22 mouse cellular contexts compared by ENCODE assay signal in genomic region chr2:70809921-70810320, GRCm38 (mm10). TPM values are rescaled to one million over a fixed set of nuclear protein-coding genes. Genes with fewer than 3 reads are reported as not detected.
DNase-seq lines count a peak whose midpoint lies in the region; ATAC-seq and TF ChIP-seq lines count a peak whose summit lies in the region.
"Had no signal": no experiment of that assay in that cellular context is flagged by ENCODE, and none has a peak within 500 bp of the region (broad histone marks: within the 10 kb centered on the region; RNA-seq: fewer than 3 reads in every experiment).

No protein-coding gene starts in this region.

- 83% methylated on average over 3 of the region's 3 CpGs for WGBS in liver, postnatal 0 days (ENCODE audit: insufficient replicate concordance)
- 69% methylated on average over 3 of the region's 3 CpGs for WGBS in intestine, postnatal 0 days

- H3K36me3 ChIP-seq in ES-Bruce4 (ENCODE audit: control insufficient read depth, insufficient read depth, low read length, poor library complexity, severe bottlenecking) = no peaks in the 10 kb centered on the region
- no peaks in the 10 kb centered on the region; the same call in 1 of the 2 replicates for H3K36me3 ChIP-seq in liver, postnatal 0 days (replicated peaks; ENCODE audit: insufficient read depth, low read length)
- no peaks in the 10 kb centered on the region for H3K36me3 ChIP-seq in intestine, postnatal 0 days (ENCODE audit: control insufficient read depth, insufficient read depth)

- no peak overlapping the region for H3K9ac ChIP-seq in ES-Bruce4 (ENCODE audit: low read depth, poor library complexity, severe bottlenecking)
- H3K9ac ChIP-seq in liver, postnatal 0 days (replicated peaks) = no peak overlapping the region
- no peak overlapping the region for H3K9ac ChIP-seq in intestine, postnatal 0 days (ENCODE audit: low read depth, low read length)
- H3K9ac ChIP-seq: embryonic facial prominence, embryonic 15.5 days; heart, embryonic 15.5 days; hindbrain, embryonic 13.5 days had no signal

- H3K4me2 ChIP-seq in liver, postnatal 0 days (ENCODE audit: low read depth, low read length) = no peak overlapping the region
- no peak overlapping the region for H3K4me2 ChIP-seq in intestine, postnatal 0 days (replicated peaks; ENCODE audit: low read depth)
- H3K4me2 ChIP-seq: embryonic facial prominence, embryonic 15.5 days; heart, embryonic 11.5 days; heart, embryonic 15.5 days; hindbrain, embryonic 13.5 days had no signal

- no peak for TF ChIP-seq CTCF in ES-Bruce4 (IDR thresholded peaks at IDR 0.05; ENCODE audit: low read depth, low read length)
- TF ChIP-seq CTCF in liver, postnatal 0 days (IDR thresholded peaks at IDR 0.05; ENCODE audit: low read depth) = no peak
- no peak for TF ChIP-seq CTCF in intestine, postnatal 0 days (IDR thresholded peaks at IDR 0.05; ENCODE audit: low read depth)

- no peaks in the 10 kb centered on the region for H3K27me3 ChIP-seq in ES-Bruce4 (ENCODE audit: control insufficient read depth, insufficient read depth, low read length, poor library complexity, severe bottlenecking)
- H3K27me3 ChIP-seq in liver, postnatal 0 days (ENCODE audit: insufficient read depth, low read length) = no peaks in the 10 kb centered on the region
- H3K27me3 ChIP-seq in intestine, postnatal 0 days (replicated peaks; ENCODE audit: control insufficient read depth, insufficient read depth, low read length) = no peaks in the 10 kb centered on the region
- H3K27me3 ChIP-seq: CH12.LX; embryonic facial prominence, embryonic 15.5 days; heart, embryonic 15.5 days; hindbrain, embryonic 13.5 days had no signal

- H3K4me3 ChIP-seq in ES-Bruce4 (ENCODE audit: low read depth, low read length) = no peak overlapping the region
- H3K4me3 ChIP-seq in liver, postnatal 0 days (ENCODE audit: low read depth, low read length) = no peak overlapping the region
- no peak overlapping the region for H3K4me3 ChIP-seq in intestine, postnatal 0 days (ENCODE audit: low read depth, low read length)
- H3K4me3 ChIP-seq: embryonic facial prominence, embryonic 15.5 days; erythroblast, embryonic 14.5 days; forebrain, embryonic 10.5 days; heart, embryonic 15.5 days; hindbrain, embryonic 13.5 days had no signal

- H3K27ac ChIP-seq in ES-Bruce4 (ENCODE audit: insufficient read depth, low read length) = peak overlapping the region; percentile 36; the same call in 1 of the 2 replicates
- H3K27ac ChIP-seq in liver, postnatal 0 days (ENCODE audit: low read depth) = no peak overlapping the region
- H3K27ac ChIP-seq in intestine, postnatal 0 days (ENCODE audit: low read depth, low read length) = no peak overlapping the region
- H3K27ac ChIP-seq: embryonic facial prominence, embryonic 15.5 days; forebrain, embryonic 10.5 days; heart, embryonic 15.5 days; hindbrain, embryonic 13.5 days had no signal

- H3K9me3 ChIP-seq in ES-Bruce4 (replicated peaks; ENCODE audit: control insufficient read depth, insufficient read depth, low read length, poor library complexity, severe bottlenecking) = no peaks in the 10 kb centered on the region
- H3K9me3 ChIP-seq in liver, postnatal 0 days (ENCODE audit: low read length) = no peaks in the 10 kb centered on the region
- H3K9me3 ChIP-seq in intestine, postnatal 0 days (ENCODE audit: control insufficient read depth) = no peaks in the 10 kb centered on the region
- H3K9me3 ChIP-seq: embryonic facial prominence, embryonic 15.5 days; forebrain, embryonic 10.5 days; heart, embryonic 15.5 days; hindbrain, embryonic 13.5 days had no signal

- DNase-seq in CD4-positive helper T cell, adult 2 months (ENCODE audit: low read depth, low spot score) = peak; percentile 56
- DNase-seq in retina, embryonic 14.5 days (ENCODE audit: low spot score) = peak; percentile 55
- peak; percentile 38 for DNase-seq in thymus, postnatal 25 days
- DNase-seq in liver, postnatal 0 days = no peak
- DNase-seq in layer of hippocampus, adult 9-10 months (ENCODE audit: low spot score) = no peak
- DNase-seq: adrenal gland, adult 8-10 months; adrenal gland, postnatal 36 days; cerebellum, adult 2 months; cerebellum, postnatal 14 days; embryo, embryonic 11 days; heart, adult 18-20 months; heart, postnatal 14 days had no signal

- ATAC-seq in liver, postnatal 0 days = no peak
- no peak for ATAC-seq in intestine, postnatal 0 days
- ATAC-seq: forebrain, embryonic 14.5 days had no signal

- H3K4me1 ChIP-seq in ES-Bruce4 (ENCODE audit: control insufficient read depth, insufficient read depth, low read length) = peaks cover 4% of the 10 kb centered on the region
- peaks cover 6% of the 10 kb centered on the region for H3K4me1 ChIP-seq in liver, postnatal 0 days (ENCODE audit: insufficient read depth)
- peaks cover 3% of the 10 kb centered on the region; the same call in 1 of the 2 replicates for H3K4me1 ChIP-seq in intestine, postnatal 0 days (replicated peaks; ENCODE audit: control insufficient read depth, insufficient read depth, low read length)

- TF ChIP-seq EP300 in ES-Bruce4 (IDR thresholded peaks at IDR 0.05; ENCODE audit: insufficient read depth, low read depth, low read length) = no peak
- TF ChIP-seq EP300 in liver, postnatal 0 days (IDR thresholded peaks at IDR 0.05; ENCODE audit: low read depth) = no peak

- TF ChIP-seq POLR2A in ES-Bruce4 (IDR thresholded peaks at IDR 0.05; ENCODE audit: insufficient read depth, low read length) = no peak

RNA-seq across cellular contexts. Expression of gene Tlk1, which starts 15.6 kb away (rescaled TPM):
- 83.4 and 89.0 TPM in 2 replicates for polyA plus RNA-seq in ES-Bruce4 (2011; ENCODE audit: insufficient read depth, insufficient read length, low read depth, missing spikeins)
- polyA plus RNA-seq in liver, postnatal 0 days (2015; fragmentation: Nextera tagmentation; extraction: Ambion mirVana) = 23.2 and 25.3 TPM in 2 replicates
- polyA plus RNA-seq in intestine, postnatal 0 days (2015; fragmentation: Nextera tagmentation; extraction: Ambion mirVana) = 27.8 and 30.5 TPM in 2 replicates

Comparison
In these comparisons a context has a peak if more than half of its experiments do, and no peak if none do; other contexts are left out.
1. DNase-seq: peak in CD4-positive helper T cell, adult 2 months (single experiment), retina, embryonic 14.5 days (single experiment) and thymus, postnatal 25 days (single experiment); none in liver, postnatal 0 days (single experiment) and layer of hippocampus, adult 9-10 months (single experiment).